Mouse (Mus musculus) colon, adult 2 months (tissue): Measurements from ENCODE around the gene Hs3st3a1. TPM values are rescaled to one million over a fixed set of nuclear protein-coding genes. Genes with fewer than 3 reads are reported as not detected.

Experiments used
- polyA plus RNA-seq: library from polyadenylated mRNA; depleted of rRNA; stranded (reverse); fragments of >200 nt; gene quantifications from 2 replicates; pipeline ENCODE4 v1.2.3, GENCODE M21; 2012; rRNA removed

Gene Hs3st3a1
- polyA plus RNA-seq = 1.4 and 1.6 TPM in 2 replicates

GRCm38 (mm10) chr11:64434611-64435545 lies at the start of gene Hs3st3a1:
TSS of gene Hs3st3a1 (plus strand) at chr11:64435332.

GRCm38 (mm10) chr11:64436412-64436727 lies 1.2 kb downstream of the Hs3st3a1 start, which contains the start of gene F930015N05Rik:
TSS of gene F930015N05Rik (minus strand) at chr11:64436653.

Other genes starting within 250 kb of the Hs3st3a1 start
- gene F930015N05Rik, start 1.3 kb downstream of the Hs3st3a1 start, polyA plus RNA-seq = 0.47 and 0.54 TPM in 2 replicates